Mouse (Mus musculus): ENCODE data around the gene Bub3.

DNA sequence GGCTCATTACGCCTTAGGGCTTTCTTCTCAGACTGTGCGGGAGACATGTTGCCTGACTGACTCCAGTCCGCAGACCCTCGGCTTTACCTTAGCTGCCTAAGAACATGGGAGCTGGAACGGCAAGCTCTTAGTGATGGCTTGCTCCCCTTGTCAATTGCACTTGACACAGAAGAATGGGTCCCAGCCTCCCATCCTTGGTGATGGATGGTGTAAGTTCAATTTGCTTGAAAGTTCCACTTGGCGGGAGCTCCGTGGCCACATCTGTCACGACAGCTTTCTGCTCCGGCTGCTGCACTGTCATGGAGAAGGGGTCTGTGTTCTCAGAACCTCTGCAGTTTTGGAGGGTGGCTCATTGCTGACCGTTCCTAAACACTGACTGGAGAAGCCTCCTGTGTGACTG lies 44.9 kb downstream of the Bub3 start:
- TF ChIP-seq CTCF (IDR thresholded peaks at IDR 0.05; ENCODE audit: low read depth, low read length) (no peak), POLR2A (IDR thresholded peaks at IDR 0.05; ENCODE audit: borderline replicate concordance, low read depth, low read length) (no peak)

All from bone marrow macrophage, adult 2 months (primary cell).